Mouse (Mus musculus): Measurements from ENCODE around the gene Plekhh2.

DNA sequence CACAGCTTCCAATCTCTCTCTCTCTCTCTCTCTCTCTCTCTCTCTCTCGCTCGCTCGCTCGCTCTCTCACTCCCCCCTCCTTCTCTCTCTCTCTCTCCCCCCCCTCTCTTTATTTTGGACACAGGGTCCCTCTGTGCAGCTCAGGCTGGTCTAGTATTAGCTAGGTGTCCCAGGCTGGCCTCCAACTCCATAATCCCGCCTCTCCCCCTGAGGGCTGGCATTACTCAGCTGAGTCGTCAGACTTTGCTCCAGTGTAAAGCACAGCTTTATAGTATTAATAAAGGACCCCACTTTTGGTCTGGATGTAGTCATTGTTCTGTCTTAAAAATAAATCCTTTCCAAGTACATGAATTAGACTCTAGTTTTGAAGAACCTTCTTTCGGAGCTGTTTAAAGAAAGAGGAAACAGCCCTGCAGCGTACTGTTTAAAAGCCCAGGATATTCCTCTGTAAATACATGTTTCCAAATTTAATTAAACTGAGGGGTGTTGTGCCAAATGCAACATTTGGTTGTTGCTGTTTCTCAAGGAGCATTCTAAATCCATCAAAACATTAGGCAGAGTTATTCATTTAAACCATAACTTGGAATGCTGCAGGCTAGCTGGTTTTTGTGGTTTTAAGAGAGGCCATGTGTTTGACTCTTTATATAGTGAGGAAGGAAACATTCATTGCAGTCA is 70.2 kb downstream of the Plekhh2 start:
- no peak for TF ChIP-seq CTCF (IDR thresholded peaks at IDR 0.05; ENCODE audit: low read depth)
- TF ChIP-seq EP300 (IDR thresholded peaks at IDR 0.05; ENCODE audit: low read depth), result no peak

Measured in liver, embryonic 14.5 days (tissue).